In the genomic region with DNA sequence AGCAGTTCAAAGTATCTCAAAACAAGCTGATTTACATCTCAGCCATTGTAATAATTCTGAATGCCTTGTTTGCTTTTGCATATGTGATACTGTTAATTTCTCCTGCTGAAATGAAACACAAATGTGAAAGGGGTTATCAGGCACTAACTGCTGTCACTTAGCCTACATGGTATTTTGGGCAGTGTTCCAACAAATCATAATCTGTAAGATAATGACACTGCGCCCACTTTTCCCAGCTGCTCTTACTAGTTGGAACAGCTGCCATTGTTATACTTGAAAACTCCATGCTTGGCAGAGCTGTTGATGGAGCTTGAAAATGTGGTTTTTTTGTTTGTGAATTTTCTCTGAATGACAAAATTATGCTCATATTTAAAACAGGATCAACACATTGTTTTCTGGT, we compare ENCODE assay signal across 19 mouse cellular contexts.
A peak's percentile ranks its signal among the peaks of the same experiment; 100 is the strongest.
DNase-seq lines count a peak whose midpoint lies in the region; ATAC-seq and TF ChIP-seq lines count a peak whose summit lies in the region.
"Had no signal": no experiment of that assay in that cellular context is flagged by ENCODE, and none has a peak within 500 bp of the region (broad histone marks: within the 10 kb centered on the region; RNA-seq: fewer than 3 reads in every experiment).

No protein-coding gene starts in this region.

- no peak overlapping the region for H3K27ac ChIP-seq in forebrain, postnatal 0 days (ENCODE audit: low read depth, low read length)
- H3K27ac ChIP-seq: embryonic facial prominence, embryonic 13.5 days; hindbrain, embryonic 12.5 days; limb, embryonic 13.5 days; liver, embryonic 14.5 days had no signal

- no peak for TF ChIP-seq CTCF in brain, embryonic 14.5 days (IDR thresholded peaks at IDR 0.05; ENCODE audit: borderline replicate concordance, extremely low read depth, insufficient read depth, insufficient read length)
- TF ChIP-seq CTCF in forebrain, postnatal 0 days (IDR thresholded peaks at IDR 0.05; ENCODE audit: low read depth): no peak

- peak; percentile 2 for DNase-seq in left cerebral cortex, postnatal 25 days (ENCODE audit: low spot score in 2 of 2)
- DNase-seq in left cerebral cortex, adult 11 months (ENCODE audit: low spot score): no peak
- DNase-seq in brain, embryonic 14.5 days (ENCODE audit: low read depth): peak; percentile 71
- DNase-seq in forebrain, postnatal 0 days: peak; percentile 63
- DNase-seq in layer of hippocampus, postnatal 14 days (ENCODE audit: low spot score in 2 of 2): peak; percentile 26 to 83
- DNase-seq in c-Kit-positive CD71-positive TER-119-positive erythroid progenitor cells, embryonic 14.5 days (ENCODE audit: low spot score): no peak
- DNase-seq: cerebellum, adult 18-20 months; gastrocnemius, postnatal 14 days; kidney, postnatal 10 days; right cerebral cortex, postnatal 4 days; thymus, postnatal 4 days had no signal

- 41% methylated on average over 1 of the region's 1 CpGs for WGBS in forebrain, postnatal 0 days

- H3K9ac ChIP-seq in forebrain, postnatal 0 days: no peak overlapping the region
- H3K9ac ChIP-seq: embryonic facial prominence, embryonic 13.5 days; hindbrain, embryonic 12.5 days; limb, embryonic 13.5 days; liver, embryonic 14.5 days had no signal

- H3K4me3 ChIP-seq in forebrain, postnatal 0 days (ENCODE audit: low read depth, low read length): no peak overlapping the region
- H3K4me3 ChIP-seq: embryonic facial prominence, embryonic 13.5 days; hindbrain, embryonic 12.5 days; limb, embryonic 13.5 days had no signal

- H3K4me2 ChIP-seq in forebrain, postnatal 0 days (ENCODE audit: low read depth): no peak overlapping the region
- H3K4me2 ChIP-seq: embryonic facial prominence, embryonic 13.5 days; hindbrain, embryonic 12.5 days; limb, embryonic 13.5 days had no signal

- no peaks in the 10 kb centered on the region for H3K4me1 ChIP-seq in forebrain, postnatal 0 days (ENCODE audit: insufficient read depth)
- H3K4me1 ChIP-seq: embryonic facial prominence, embryonic 13.5 days; hindbrain, embryonic 12.5 days; limb, embryonic 13.5 days had no signal

- H3K36me3 ChIP-seq in forebrain, postnatal 0 days (ENCODE audit: insufficient read depth): no peaks in the 10 kb centered on the region
- H3K36me3 ChIP-seq: embryonic facial prominence, embryonic 13.5 days; G1E; hindbrain, embryonic 12.5 days; limb, embryonic 13.5 days had no signal

- intact Hi-C loops in left cerebral cortex, postnatal 25 days (cut with DNase I): no loop called here

- H3K9me3 ChIP-seq in forebrain, postnatal 0 days (ENCODE audit: low read length): no peaks in the 10 kb centered on the region
- H3K9me3 ChIP-seq: embryonic facial prominence, embryonic 13.5 days; G1E; hindbrain, embryonic 12.5 days; limb, embryonic 13.5 days had no signal

- no peaks in the 10 kb centered on the region for H3K27me3 ChIP-seq in forebrain, postnatal 0 days (ENCODE audit: insufficient read depth, low read length)
- H3K27me3 ChIP-seq: embryonic facial prominence, embryonic 13.5 days; hindbrain, embryonic 12.5 days; limb, embryonic 13.5 days had no signal

- peak; percentile 86 for ATAC-seq in forebrain, postnatal 0 days
- no peak for ATAC-seq in CD4-positive, CD25-positive, alpha-beta regulatory T cell, adult 4 months
- ATAC-seq: intestine, postnatal 0 days; lung, postnatal 0 days had no signal

- no peak for TF ChIP-seq POLR2A in brain, embryonic 14.5 days (IDR thresholded peaks at IDR 0.05; ENCODE audit: borderline replicate concordance, extremely low read depth, insufficient read depth, insufficient read length, poor library complexity, severe bottlenecking)

Comparison
In these comparisons a context has a peak if more than half of its experiments do, and no peak if none do; other contexts are left out.
1. DNase-seq: peak in left cerebral cortex, postnatal 25 days (2 of 2), brain, embryonic 14.5 days (single experiment), forebrain, postnatal 0 days (single experiment) and layer of hippocampus, postnatal 14 days (2 of 2); none in left cerebral cortex, adult 11 months (single experiment) and c-Kit-positive CD71-positive TER-119-positive erythroid progenitor cells, embryonic 14.5 days (single experiment).